Mouse (Mus musculus) embryonic fibroblast, embryonic 13.5 days (primary cell): ENCODE data around the gene Rasgrp3.

ENCODE experiments used
- CTCF ChIP-seq: IDR thresholded peaks from 2 replicates; pipeline ENCODE4 v1.5.1; 2011; ENCODE audit warnings: mild to moderate bottlenecking, control low read depth, low read length, moderate library complexity, borderline replicate concordance; ENCODE audit not compliant: insufficient read depth
- POLR2A ChIP-seq: IDR thresholded peaks from 2 replicates; pipeline ENCODE4 v1.6.1; 2011; ENCODE audit warnings: low read depth, mild to moderate bottlenecking, control low read depth, low read length, moderate library complexity

GRCm38 (mm10) chr17:75506708-75507641, 71.3 kb downstream of the Rasgrp3 start:
- TF ChIP-seq POLR2A (no peak), CTCF (no peak)
